33 mouse cellular contexts compared by ENCODE assay signal in genomic region chr17:28612603-28613002, GRCm38 (mm10). TPM values are rescaled to one million over a fixed set of nuclear protein-coding genes. Genes with fewer than 3 reads are reported as not detected.
DNase-seq lines count a peak whose midpoint lies in the region; ATAC-seq and TF ChIP-seq lines count a peak whose summit lies in the region.
"Had no signal": no experiment of that assay in that cellular context is flagged by ENCODE, and none has a peak within 500 bp of the region (broad histone marks: within the 10 kb centered on the region; RNA-seq: fewer than 3 reads in every experiment).

No protein-coding gene starts in this region.

- H3K36me3 ChIP-seq in MEL (ENCODE audit: control insufficient read depth in 1 of 2, insufficient read depth in 2 of 2, low read length in 2 of 2) = peaks cover 33 to 49% of the 10 kb centered on the region in 2 experiments

- TF ChIP-seq RAD21 in MEL (IDR thresholded peaks at IDR 0.05; ENCODE audit: low read depth, low read length) = no peak

- ATAC-seq in megakaryocyte, adult 5-6 weeks (ENCODE audit: poor library complexity, severe bottlenecking) = peak; percentile 51
- no peak for ATAC-seq in frontal cortex, adult (ENCODE audit: low TSS enrichment)
- ATAC-seq: hindbrain, postnatal 0 days; lung, postnatal 0 days; Patski had no signal

- peak in 1 of 2 experiments; percentile 20; a peak in 1 of 4 replicates for TF ChIP-seq EP300 in MEL (IDR thresholded peaks at IDR 0.05; ENCODE audit: low read depth in 1 of 2, low read length in 2 of 2)

- TF ChIP-seq POLR2A in MEL (IDR thresholded peaks at IDR 0.05; ENCODE audit: control insufficient read depth in 1 of 2, insufficient read depth in 1 of 2, low read depth in 1 of 2, low read length in 2 of 2, poor library complexity in 1 of 2) = no peak

- H3K27me3 ChIP-seq in MEL (ENCODE audit: control insufficient read depth in 1 of 2, insufficient read depth in 2 of 2, low read length in 2 of 2) = no peaks in the 10 kb centered on the region
- H3K27me3 ChIP-seq: limb, embryonic 15.5 days; liver, embryonic 15.5 days; megakaryocyte, embryonic 14.5 days; Patski had no signal

- DNase-seq in lung, postnatal 25 days (ENCODE audit: low spot score) = peak; percentile 34
- DNase-seq in lung, adult 18-20 months = no peak
- DNase-seq in MEL (ENCODE audit: low read depth, low spot score) = peak; percentile 59
- DNase-seq in thymus, postnatal 14 days = peak; percentile 44
- no peak for DNase-seq in frontal cortex, postnatal 10 days (ENCODE audit: low spot score in 2 of 2)
- DNase-seq in cerebellum, postnatal 36 days = no peak
- DNase-seq: adrenal gland, postnatal 14 days; cerebellum, adult 11 months; cerebellum, postnatal 10 days; embryo, embryonic 11 days; kidney, adult 18-20 months; layer of hippocampus, postnatal 36 days; midbrain, embryonic 14.5 days; retina, postnatal 1 day; right cerebral cortex, postnatal 4 days had no signal

- no peak overlapping the region for H3K9ac ChIP-seq in MEL (ENCODE audit: control insufficient read depth, low read depth, low read length, poor library complexity, severe bottlenecking)
- H3K9ac ChIP-seq: limb, embryonic 15.5 days; liver, embryonic 15.5 days had no signal

- peak overlapping the region; percentile 32; the same call in 1 of the 2 replicates for H3K27ac ChIP-seq in MEL (ENCODE audit: control insufficient read depth, low read depth, low read length)
- H3K27ac ChIP-seq: heart, embryonic 10.5 days; hindbrain, embryonic 10.5 days; hindbrain, postnatal 0 days; kidney, postnatal 0 days; layer of hippocampus, adult 2 months; limb, embryonic 15.5 days; liver, embryonic 15.5 days had no signal

- no peak for TF ChIP-seq CTCF in MEL (IDR thresholded peaks at IDR 0.05 in 2 of 3, conservative IDR thresholded peaks at IDR 0.05 in 1 of 3; ENCODE audit: control insufficient read depth in 1 of 3, insufficient read depth in 1 of 3, low read depth in 2 of 3, low read length in 3 of 3, poor library complexity in 1 of 3, severe bottlenecking in 1 of 3)

- no peaks in the 10 kb centered on the region for H3K9me3 ChIP-seq in MEL (replicated peaks; ENCODE audit: insufficient read depth, low read length)
- H3K9me3 ChIP-seq: heart, embryonic 10.5 days; hindbrain, embryonic 10.5 days; limb, embryonic 15.5 days; liver, embryonic 15.5 days; megakaryocyte, embryonic 14.5 days had no signal

- H3K4me1 ChIP-seq in MEL (ENCODE audit: control insufficient read depth in 1 of 2, insufficient read depth in 2 of 2, low read length in 2 of 2) = peaks cover 22 to 25% of the 10 kb centered on the region in 2 experiments
- H3K4me1 ChIP-seq: heart, embryonic 10.5 days; limb, embryonic 15.5 days had no signal

- H3K79me2 ChIP-seq in MEL (ENCODE audit: control insufficient read depth, insufficient read depth, low read length, poor library complexity) = peaks cover 61% of the 10 kb centered on the region

- H3K4me3 ChIP-seq in MEL (ENCODE audit: control insufficient read depth in 1 of 2, insufficient read depth in 1 of 2, low read depth in 2 of 2, low read length in 2 of 2) = no peak overlapping the region
- H3K4me3 ChIP-seq: heart, embryonic 10.5 days; hindbrain, embryonic 10.5 days; layer of hippocampus, adult 2 months; limb, embryonic 15.5 days; liver, embryonic 15.5 days; megakaryocyte, embryonic 14.5 days; myocyte had no signal

TF ChIP-seq in MEL, 35 proteins besides CTCF, POLR2A, EP300 and RAD21:
- TF ChIP-seq MAFK (IDR thresholded peaks at IDR 0.05; ENCODE audit: borderline replicate concordance, low read depth, low read length) (no peak), ZC3H11A (IDR thresholded peaks at IDR 0.05; ENCODE audit: low read depth, low read length) (no peak), GATA1 (IDR thresholded peaks at IDR 0.05; ENCODE audit: low read depth, low read length) (peak; percentile 74), TCF12 (IDR thresholded peaks at IDR 0.05; ENCODE audit: low read depth, low read length) (0 out of 2 replicates have a peak, but pooled peaks have one; percentile 38), MXI1 (IDR thresholded peaks at IDR 0.05; ENCODE audit: low read depth, low read length) (0 out of 2 replicates have a peak, but pooled peaks have one; percentile 41), CHD1 (IDR thresholded peaks at IDR 0.05; ENCODE audit: low read depth, low read length) (0 out of 2 replicates have a peak, but pooled peaks have one; percentile 30), ETS1 (IDR thresholded peaks at IDR 0.05; ENCODE audit: low read depth, low read length) (peak; percentile 33; the same call in 1 of the 2 replicates), RCOR1 (IDR thresholded peaks at IDR 0.05; ENCODE audit: low read depth, low read length) (peak; percentile 11; the same call in 1 of the 2 replicates)

RNA-seq across cellular contexts. Expression of gene Srpk1, which starts 9.9 kb away (rescaled TPM):
- 125 and 138 TPM in 2 replicates for total RNA-seq in MEL (2012; rRNA removed)
- 100 to 1,000 TPM; 119 to 211 TPM for polyA plus RNA-seq in MEL (2012; ENCODE audit: insufficient read depth in 1 of 2, insufficient read length in 2 of 2, low read depth in 1 of 2, low replicate concordance in 2 of 2, missing spikeins in 1 of 2)
- total RNA-seq in megakaryocyte, adult 5-6 weeks (2015) = 53.0 and 66.9 TPM in 2 replicates
- total RNA-seq in megakaryocyte, adult 5-6 weeks (2017) = 66.9 and 70.8 TPM in 2 replicates

RNA-seq across cellular contexts. Expression of gene Lhfpl5, which starts 37.2 kb away (rescaled TPM):
- total RNA-seq in MEL (2012; rRNA removed) = not detected in 2 replicates
- polyA plus RNA-seq in MEL (2012; ENCODE audit: insufficient read depth in 1 of 2, insufficient read length in 2 of 2, low read depth in 1 of 2, low replicate concordance in 2 of 2, missing spikeins in 1 of 2) = under 1 TPM in 1 of 2 experiments, not detected in 1; 0.19 TPM
- not detected in 2 replicates for total RNA-seq in megakaryocyte, adult 5-6 weeks (2015)
- not detected in 2 replicates for total RNA-seq in megakaryocyte, adult 5-6 weeks (2017)
- total RNA-seq: gastrocnemius, postnatal 4 days had no signal
- polyA plus RNA-seq: kidney, postnatal 0 days had no signal

RNA-seq across cellular contexts. Expression of gene Clps, which starts 52.0 kb away (rescaled TPM):
- not detected in 2 replicates for total RNA-seq in MEL (2012; rRNA removed)
- polyA plus RNA-seq in MEL (2012; ENCODE audit: insufficient read depth in 1 of 2, insufficient read length in 2 of 2, low read depth in 1 of 2, low replicate concordance in 2 of 2, missing spikeins in 1 of 2) = not detected
- total RNA-seq in megakaryocyte, adult 5-6 weeks (2015) = not detected in 2 replicates
- total RNA-seq in megakaryocyte, adult 5-6 weeks (2017) = not detected in 2 replicates
- total RNA-seq: adrenal gland, postnatal 14 days; gastrocnemius, postnatal 4 days; hindbrain, postnatal 0 days; layer of hippocampus, adult 2 months; layer of hippocampus, postnatal 36 days; left cerebral cortex, postnatal 14 days had no signal
- polyA plus RNA-seq: brain, embryonic 14.5 days; embryonic facial prominence, embryonic 14.5 days; heart, postnatal 0 days; hindbrain, embryonic 10.5 days; hindbrain, postnatal 0 days; kidney, postnatal 0 days; midbrain, embryonic 14.5 days; myocyte; Patski had no signal

Comparison
In these comparisons a context has a peak if more than half of its experiments do, and no peak if none do; other contexts are left out.
1. DNase-seq: peak in lung, postnatal 25 days (single experiment), MEL (single experiment) and thymus, postnatal 14 days (single experiment); none in lung, adult 18-20 months (0 of 2), frontal cortex, postnatal 10 days (0 of 2) and cerebellum, postnatal 36 days (0 of 2).